Mouse (Mus musculus) kidney, adult 8-10 months (tissue): ENCODE measurements around the gene Nxf2.
"Not testable (repeated sequence)": the region's sequence is repeated elsewhere in the genome, so short reads cannot be mapped to it uniquely, and the experiment has no call there.

Experiments used
- DNase-seq, 2 experiments: peaks; one replicate each; pipeline ENCODE4 v3.0.0; 2022

Nxf2 gene

DNA sequence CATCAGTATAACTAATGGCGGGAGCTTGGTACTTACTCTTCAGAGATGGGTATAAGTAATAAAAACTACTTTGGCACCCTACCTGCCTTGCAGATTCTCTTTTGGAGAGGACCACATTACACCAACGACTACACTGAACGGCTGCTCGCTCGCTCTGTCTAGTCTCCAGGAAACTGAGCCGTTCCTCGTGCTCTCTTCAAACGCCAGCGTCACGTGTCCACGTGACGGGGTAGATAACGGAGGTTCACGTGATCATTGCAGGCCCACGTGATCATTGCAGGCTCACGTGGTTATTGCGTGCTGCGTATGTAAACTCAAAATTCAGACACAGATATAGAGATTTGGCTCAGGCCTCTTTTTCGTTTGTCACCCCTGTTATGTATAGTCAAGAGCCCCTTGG lies at the start of gene Nxf2:
Gene Nxf2, minus strand, starts transcription at position 209 of the 400 bp plus-strand sequence.
- no peak for DNase-seq

- no peak for DNase-seq
These were observed 46.8 kb upstream of the Nxf2 start for GRCm38 (mm10) chrX:135011381-135011780.

DNA sequence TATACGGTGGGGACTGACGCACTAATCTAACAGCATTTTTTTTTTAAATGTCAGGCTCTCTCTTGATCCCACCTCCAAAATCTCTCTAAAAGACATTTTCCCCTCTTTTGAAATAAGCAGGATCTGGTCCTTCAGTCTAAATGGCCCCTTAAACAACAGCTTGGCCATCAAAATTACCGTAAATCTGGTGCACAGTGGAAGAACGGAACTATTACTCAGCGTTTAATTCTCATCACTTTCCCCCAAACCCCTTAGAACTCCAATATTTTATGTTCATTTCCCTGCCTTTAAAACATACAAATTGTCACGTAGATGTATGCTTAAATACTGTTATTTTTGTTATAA lies 44.9 kb upstream of the Nxf2 start:
- DNase-seq = no peak

DNA sequence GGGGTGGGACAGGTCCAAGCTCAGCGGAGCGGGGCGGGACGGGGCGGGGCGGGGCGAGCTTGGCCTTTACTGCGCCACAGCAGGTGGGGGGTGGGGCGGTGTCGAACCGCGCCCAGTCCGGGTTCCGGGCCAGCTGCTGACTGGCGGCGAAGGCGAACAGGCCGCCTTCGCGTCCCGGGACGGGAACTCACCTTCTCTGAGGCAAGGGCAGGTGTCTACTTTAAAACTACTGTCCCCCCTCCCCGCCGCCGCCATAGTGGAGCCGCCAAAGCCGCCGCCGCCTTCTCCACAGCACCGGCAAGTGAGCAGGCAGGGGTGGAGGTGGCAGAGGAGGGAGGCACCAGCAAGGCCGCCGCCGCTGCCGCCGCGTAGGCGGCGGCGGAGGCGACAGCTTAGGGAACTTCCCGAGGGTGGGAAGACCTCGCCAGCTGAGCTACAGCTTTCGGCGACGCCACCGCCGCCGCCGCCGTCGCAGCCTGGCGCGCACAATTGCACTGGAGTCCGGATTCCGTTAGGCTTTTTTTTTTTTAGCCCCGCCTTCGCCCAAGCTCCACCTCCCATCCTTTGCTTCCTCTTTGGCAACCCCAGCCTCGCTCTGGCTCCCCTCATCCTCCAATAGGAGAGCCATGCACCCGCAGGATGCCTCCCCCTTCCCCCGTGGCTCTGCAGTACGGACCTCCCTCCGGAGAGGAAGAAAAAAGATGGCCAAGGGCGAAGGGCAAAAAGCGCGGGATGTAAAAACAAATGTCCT lies 44.3 kb upstream of the Nxf2 start, which contains the start of gene Zmat1:
Gene Zmat1, minus strand, starts transcription at position 490 of the 751 bp plus-strand sequence.
- DNase-seq = peak; percentile 91 to 94

GRCm38 (mm10) chrX:135008021-135008420 lies 43.5 kb upstream of the Nxf2 start:
- peak in 1 of 2 experiments; percentile 9 for DNase-seq

GRCm38 (mm10) chrX:134963305-134964094 lies 1.1 kb downstream of the Nxf2 start:
- DNase-seq = peak; percentile 6 to 14

DNA sequence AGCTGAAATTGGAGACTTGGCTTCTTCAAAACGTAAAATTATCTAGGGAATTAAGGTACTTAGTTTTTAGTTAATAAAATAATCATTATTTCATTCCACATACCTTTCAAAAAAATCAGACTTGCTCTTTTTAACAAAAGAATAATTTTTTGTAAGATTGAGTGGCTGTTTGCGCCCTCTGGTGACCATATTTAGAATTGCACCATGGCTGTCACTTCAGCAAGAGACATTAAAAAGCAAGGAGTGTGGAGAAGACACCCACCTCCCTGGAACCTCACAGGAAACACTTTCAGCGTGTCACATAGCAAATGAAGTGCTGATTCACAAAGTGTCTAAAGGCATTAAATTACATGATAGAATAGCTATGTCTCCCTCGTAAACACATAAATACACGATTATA lies 34.2 kb downstream of the Nxf2 start:
- DNase-seq = peak in 1 of 2 experiments; percentile 13

GRCm38 (mm10) chrX:134929927-134930326 lies 34.6 kb downstream of the Nxf2 start:
- DNase-seq = no peak

- peak; percentile 12 to 19 for DNase-seq
These were observed 39.5 kb downstream of the Nxf2 start for GRCm38 (mm10) chrX:134925058-134925457.

- no peak for DNase-seq
These were observed 40.7 kb downstream of the Nxf2 start for GRCm38 (mm10) chrX:134923675-134924424.

DNA sequence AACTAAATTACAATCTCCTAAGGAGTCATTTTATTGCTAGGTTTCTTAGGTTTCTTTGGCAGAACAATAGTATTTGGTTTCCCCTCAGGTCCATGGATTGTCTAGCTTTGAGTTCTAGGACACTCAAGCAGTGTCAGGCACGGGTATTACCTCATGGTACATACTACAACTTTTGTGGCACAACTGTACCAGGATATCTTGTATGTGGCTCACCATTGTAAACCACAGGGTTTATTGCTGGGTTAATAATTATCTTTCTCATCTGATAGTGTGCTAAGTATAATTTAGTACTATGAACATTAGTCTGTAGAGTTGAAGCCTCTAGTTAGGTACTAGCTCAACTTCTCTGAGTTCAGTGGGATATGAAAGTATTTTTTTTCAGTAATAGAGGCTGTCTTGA lies 45.3 kb downstream of the Nxf2 start:
- no peak for DNase-seq

GRCm38 (mm10) chrX:134915745-134916144 lies 48.8 kb downstream of the Nxf2 start:
- DNase-seq = no peak

- DNase-seq = not testable (repeated sequence)
These were observed 49.2 kb downstream of the Nxf2 start for GRCm38 (mm10) chrX:134915315-134915714.

DNA sequence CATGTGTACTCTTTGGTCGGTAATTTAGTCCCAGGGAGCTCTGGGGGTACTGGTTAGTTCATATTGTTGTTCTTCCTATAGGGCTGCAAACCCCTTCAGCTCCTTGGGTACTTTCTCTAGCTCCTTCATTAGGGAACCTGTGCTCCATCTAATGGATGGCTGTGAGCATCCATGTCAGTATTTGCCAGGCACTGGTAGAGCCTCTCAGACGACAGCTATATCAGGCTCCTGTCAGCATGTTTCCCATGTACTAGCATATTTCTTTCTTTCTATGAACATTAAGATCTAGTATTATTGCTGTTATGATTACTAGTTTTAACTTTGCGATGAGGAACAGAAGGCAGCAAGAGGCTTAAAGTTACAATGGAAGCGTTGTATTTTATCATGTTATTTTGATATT lies 49.7 kb downstream of the Nxf2 start:
- DNase-seq = no peak

- DNase-seq = peak; percentile 4 to 15
These were observed 51.2 kb downstream of the Nxf2 start for GRCm38 (mm10) chrX:134913234-134913936.

GRCm38 (mm10) chrX:134912805-134913204 lies 51.7 kb downstream of the Nxf2 start:
- DNase-seq = no peak

DNA sequence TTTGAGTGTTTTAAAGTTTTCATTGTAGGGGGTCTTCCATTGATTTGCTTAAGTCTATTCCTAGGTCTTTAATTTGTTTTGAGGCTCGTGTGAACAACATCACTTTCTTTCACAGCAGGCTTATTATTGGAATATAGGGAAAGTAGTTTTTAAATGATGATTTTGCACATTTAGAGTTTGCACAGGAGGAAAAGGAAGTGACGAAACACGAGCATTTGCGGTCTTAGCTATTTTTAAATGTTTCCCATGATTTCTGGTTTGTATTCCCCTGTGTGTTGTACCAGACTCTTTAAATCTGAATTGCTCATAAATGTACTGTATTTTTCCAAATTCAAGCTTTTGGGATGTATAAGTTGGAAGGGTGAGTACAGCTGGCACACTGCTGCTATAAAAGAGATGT lies 54.2 kb downstream of the Nxf2 start:
- DNase-seq = no peak
